Mouse (Mus musculus) megakaryocyte, embryonic 14.5 days (primary cell): ENCODE data around the gene Smndc1.

Source experiments
- FLI1 ChIP-seq: IDR thresholded peaks from 2 replicates; pipeline ENCODE4 v1.6.1; 2012; ENCODE audit warnings: low read length, inconsistent platforms, mixed read lengths
- GATA1 ChIP-seq: IDR thresholded peaks from 3 replicates; pipeline ENCODE4 v1.6.1; 2012; ENCODE audit warnings: mixed read lengths, low read length, inconsistent platforms, borderline replicate concordance

DNA sequence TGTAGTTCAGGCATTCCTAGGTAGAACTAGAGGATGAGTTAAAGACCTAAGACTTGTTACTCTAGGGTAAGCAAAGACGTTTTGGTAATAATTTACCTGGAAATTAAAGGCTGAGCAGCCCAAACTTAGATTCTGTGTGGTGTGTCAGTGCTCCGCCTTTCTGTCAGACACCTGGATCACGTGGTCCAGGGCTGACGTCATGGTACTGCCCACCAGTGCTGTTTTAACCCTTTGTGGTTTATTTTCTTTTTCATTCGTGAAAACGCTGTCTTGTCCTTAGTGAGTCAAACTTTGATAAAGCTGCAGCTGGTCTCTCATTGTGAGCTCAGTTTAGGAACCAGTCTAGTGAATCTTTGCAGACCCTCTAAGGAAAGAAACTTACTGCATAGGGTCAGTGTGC lies 50.0 kb downstream of the Smndc1 start:
- TF ChIP-seq GATA1 (no peak), FLI1 (no peak)
